In the genomic region with DNA sequence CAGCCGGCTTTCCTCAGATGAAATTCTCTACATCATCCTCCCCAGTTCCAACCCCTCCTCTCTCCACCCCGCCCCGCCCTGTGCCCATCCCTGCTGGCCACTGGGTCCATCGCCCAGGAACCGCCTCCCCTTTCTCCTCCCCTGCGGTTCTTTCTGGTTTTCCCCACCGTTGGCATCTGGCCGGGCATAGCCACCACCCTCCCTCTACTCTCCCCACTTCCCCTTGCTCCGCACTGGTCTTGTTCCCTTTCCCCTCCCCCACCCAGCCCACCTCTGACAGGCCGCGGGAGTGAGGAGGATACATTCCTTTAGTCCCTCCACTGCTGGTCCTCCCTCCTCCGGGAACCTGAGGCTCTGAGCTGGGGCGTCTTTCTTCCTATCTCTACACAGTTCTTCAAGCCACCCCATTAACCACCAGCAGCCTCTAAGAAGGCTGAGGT, we compare ENCODE assay signal across 10 mouse cellular contexts. TPM values are rescaled to one million over a fixed set of nuclear protein-coding genes. Genes with fewer than 3 reads are reported as not detected.
A peak's percentile ranks its signal among the peaks of the same experiment; 100 is the strongest.
DNase-seq lines count a peak whose midpoint lies in the region; ATAC-seq and TF ChIP-seq lines count a peak whose summit lies in the region.
"Had no signal": no experiment of that assay in that cellular context is flagged by ENCODE, and none has a peak within 500 bp of the region (broad histone marks: within the 10 kb centered on the region; RNA-seq: fewer than 3 reads in every experiment).

No protein-coding gene starts in this region.

- peak; percentile 28; the same call in 1 of the 2 replicates for ATAC-seq in hindbrain, embryonic 11.5 days (ENCODE audit: low FRiP score)

- H3K4me1 ChIP-seq in E14TG2a.4 (replicated peaks; ENCODE audit: low read depth, low read length): peaks cover 24% of the 10 kb centered on the region
- H3K4me1 ChIP-seq in hindbrain, embryonic 11.5 days (replicated peaks; ENCODE audit: control insufficient read depth, insufficient read depth, low read length): no peaks in the 10 kb centered on the region; the same call in 1 of the 2 replicates
- H3K4me1 ChIP-seq in megakaryocyte, embryonic 14.5 days: peaks cover 29% of the 10 kb centered on the region
- H3K4me1 ChIP-seq in thymus, adult 2 months (replicated peaks; ENCODE audit: control insufficient read depth, insufficient read depth, low read length): no peaks in the 10 kb centered on the region

- 4% methylated on average over 10 of the region's 13 CpGs for whole genome bisulfite sequencing in hindbrain, embryonic 11.5 days
- WGBS in thymus, adult 2 months: under 1% methylated on average over 13 of the region's 13 CpGs

- H3K27ac ChIP-seq in hindbrain, embryonic 11.5 days (ENCODE audit: low read depth, low read length): no peak overlapping the region
- H3K27ac ChIP-seq in thymus, adult 2 months (ENCODE audit: control insufficient read depth, insufficient read depth, low read length): no peak overlapping the region

- peak overlapping the region; percentile 87 for H3K4me3 ChIP-seq in E14TG2a.4 (replicated peaks; ENCODE audit: low read length)
- peak overlapping the region; percentile 83 for H3K4me3 ChIP-seq in hindbrain, embryonic 11.5 days (ENCODE audit: low read depth, low read length)
- peak overlapping the region; percentile 75 for H3K4me3 ChIP-seq in megakaryocyte, embryonic 14.5 days (replicated peaks)
- no peak overlapping the region for H3K4me3 ChIP-seq in thymus, adult 2 months (ENCODE audit: control insufficient read depth, insufficient read depth, low read length)
- H3K4me3 ChIP-seq: erythroblast, embryonic 14.5 days had no signal

- peaks cover 78% of the 10 kb centered on the region for H3K27me3 ChIP-seq in E14TG2a.4 (ENCODE audit: insufficient read depth, low read length)
- H3K27me3 ChIP-seq in hindbrain, embryonic 11.5 days (ENCODE audit: control insufficient read depth, insufficient read depth, low read length): 0 out of 2 replicates have a peak, but pooled peaks cover 4% of the 10 kb centered on the region
- H3K27me3 ChIP-seq in megakaryocyte, embryonic 14.5 days (replicated peaks): peaks cover 78% of the 10 kb centered on the region
- H3K27me3 ChIP-seq in thymus, adult 2 months (ENCODE audit: control insufficient read depth, insufficient read depth, low read length): peaks cover 2% of the 10 kb centered on the region; the same call in 1 of the 2 replicates

- H3K9me3 ChIP-seq in E14TG2a.4 (ENCODE audit: low read length): no peaks in the 10 kb centered on the region
- H3K9me3 ChIP-seq in hindbrain, embryonic 11.5 days (ENCODE audit: control insufficient read depth, low read length): no peaks in the 10 kb centered on the region
- no peaks in the 10 kb centered on the region for H3K9me3 ChIP-seq in megakaryocyte, embryonic 14.5 days

- peak overlapping the region; percentile 84 for H3K4me2 ChIP-seq in hindbrain, embryonic 11.5 days (replicated peaks; ENCODE audit: low read depth, low read length)

- H3K9ac ChIP-seq in hindbrain, embryonic 11.5 days (ENCODE audit: low read depth, low read length): peak overlapping the region; percentile 89; the same call in 1 of the 2 replicates

- TF ChIP-seq CTCF in E14TG2a.4 (conservative IDR thresholded peaks at IDR 0.05; ENCODE audit: low read length): no peak
- TF ChIP-seq CTCF in thymus, adult 2 months (IDR thresholded peaks at IDR 0.05; ENCODE audit: borderline replicate concordance, control insufficient read depth, extremely low read depth, insufficient read depth, low read length, poor library complexity): no peak

- peak; percentile 87 for DNase-seq in heart, adult 11 months
- DNase-seq in heart, adult 8-10 months (ENCODE audit: low spot score): no peak
- peak; percentile 36 for DNase-seq in embryo, embryonic 11 days
- peak; percentile 36 for DNase-seq in hindbrain, embryonic 11.5 days (ENCODE audit: low spot score)
- no peak for DNase-seq in natural killer cell, adult 2 months (ENCODE audit: low spot score in 2 of 2)
- no peak for DNase-seq in thymus, adult 2 months

- no peaks in the 10 kb centered on the region for H3K36me3 ChIP-seq in E14TG2a.4 (ENCODE audit: insufficient read depth, low read length)
- H3K36me3 ChIP-seq in hindbrain, embryonic 11.5 days (ENCODE audit: control insufficient read depth, insufficient read depth, low read length): no peaks in the 10 kb centered on the region
- H3K36me3 ChIP-seq in megakaryocyte, embryonic 14.5 days (replicated peaks; ENCODE audit: low read length): no peaks in the 10 kb centered on the region
- no peaks in the 10 kb centered on the region for H3K36me3 ChIP-seq in thymus, adult 2 months (ENCODE audit: control insufficient read depth, insufficient read depth, low read length)

- TF ChIP-seq POLR2A in thymus, adult 2 months (IDR thresholded peaks at IDR 0.05; ENCODE audit: control insufficient read depth, extremely low read depth, insufficient read depth, low read length, poor library complexity): no peak

RNA-seq across cellular contexts. Expression of a gene that starts 1.5 kb away (rescaled TPM):
- 1 to 10 TPM; 1.8 to 2.8 (median 2.6) TPM for total RNA-seq in heart, adult 8-10 months (2022)
- 29.8 and 30.7 TPM in 2 replicates for polyA plus RNA-seq in hindbrain, embryonic 11.5 days (2014; fragmentation: Nextera tagmentation; extraction: Ambion mirVana)
- not detected in 2 replicates for polyA plus RNA-seq in megakaryocyte, embryonic 14.5 days (2012; ENCODE audit: insufficient read depth, low replicate concordance)
- 5.9 and 6.8 TPM in 2 replicates for polyA plus RNA-seq in thymus, adult 2 months (2012; rRNA removed)

RNA-seq across cellular contexts. Expression of a gene that starts 15.3 kb away (rescaled TPM):
- 1 to 10 TPM in 3 of 4 experiments, under 1 TPM in 1; 0.65 to 3.1 (median 1.4) TPM for total RNA-seq in heart, adult 8-10 months (2022)
- 3.0 and 4.1 TPM in 2 replicates for polyA plus RNA-seq in hindbrain, embryonic 11.5 days (2014; fragmentation: Nextera tagmentation; extraction: Ambion mirVana)
- 0.08 TPM in 1 of 2 replicates, not detected in the other for polyA plus RNA-seq in megakaryocyte, embryonic 14.5 days (2012; ENCODE audit: insufficient read depth, low replicate concordance)
- 6.5 and 7.4 TPM in 2 replicates for polyA plus RNA-seq in thymus, adult 2 months (2012; rRNA removed)

RNA-seq across cellular contexts. Expression of a gene that starts 32.4 kb away (rescaled TPM):
- total RNA-seq in heart, adult 8-10 months (2022): under 1 TPM; 0.23 to 0.56 (median 0.37) TPM
- polyA plus RNA-seq in hindbrain, embryonic 11.5 days (2014; fragmentation: Nextera tagmentation; extraction: Ambion mirVana): 5.6 and 6.4 TPM in 2 replicates
- 1.4 and 1.6 TPM in 2 replicates for polyA plus RNA-seq in megakaryocyte, embryonic 14.5 days (2012; ENCODE audit: insufficient read depth, low replicate concordance)
- 6.6 and 8.7 TPM in 2 replicates for polyA plus RNA-seq in thymus, adult 2 months (2012; rRNA removed)
- polyA plus RNA-seq: C2C12 had no signal

Comparison
In these comparisons a context has a peak if more than half of its experiments do, and no peak if none do; other contexts are left out.
1. DNase-seq: peak in heart, adult 11 months (single experiment), embryo, embryonic 11 days (single experiment) and hindbrain, embryonic 11.5 days (single experiment); none in heart, adult 8-10 months (single experiment), natural killer cell, adult 2 months (0 of 2) and thymus, adult 2 months (single experiment).